Mouse (Mus musculus): ENCODE results near the gene Olfr450. TPM values are rescaled to one million over a fixed set of nuclear protein-coding genes. Genes with fewer than 3 reads are reported as not detected.
A peak's percentile ranks its signal among the peaks of the same experiment; 100 is the strongest.

Olfr450 gene
- polyA plus RNA-seq (2015; fragmentation: Nextera tagmentation; extraction: Ambion mirVana): not detected in 2 replicates

DNA sequence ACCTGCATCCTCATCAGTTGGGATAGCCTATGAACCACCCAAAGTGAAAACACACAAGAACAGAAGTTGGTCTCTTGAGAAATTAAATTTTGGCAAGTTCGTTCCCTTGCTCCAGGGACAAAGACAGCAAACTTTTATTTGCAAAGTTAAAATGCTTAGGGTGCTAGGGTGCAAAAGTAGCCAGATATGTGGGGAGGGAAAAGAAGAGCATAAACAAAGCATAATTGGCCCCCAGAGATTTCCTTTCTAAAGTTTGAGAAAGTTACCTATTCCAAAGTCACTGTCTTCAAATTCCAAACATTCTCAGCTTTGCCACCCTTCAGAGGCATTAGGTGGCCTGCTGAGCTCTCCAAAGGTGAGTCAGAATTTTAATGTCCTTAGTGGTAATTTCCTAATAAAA is at the start of gene Olfr450:
Olfr450 (plus strand) TSS at position 301 of the 400 bp plus-strand sequence.
- Histone ChIP-seq H3K27me3 (no peaks in the 10 kb centered on the region), H3K27ac (replicated peaks) (no peak within 1 kb of the TSS), H3K4me3 (no peak within 1 kb of the TSS), H3K36me3 (no peaks in the 10 kb centered on the region), H3K9ac (no peak within 1 kb of the TSS), H3K4me1 (replicated peaks) (no peaks in the 10 kb centered on the region), H3K4me2 (no peak within 1 kb of the TSS), H3K9me3 (no peaks in the 10 kb centered on the region)
- no peak for ATAC-seq (ENCODE audit: low FRiP score, low read depth)
- WGBS: 92% methylated on average over 1 of the region's 1 CpGs

DNA sequence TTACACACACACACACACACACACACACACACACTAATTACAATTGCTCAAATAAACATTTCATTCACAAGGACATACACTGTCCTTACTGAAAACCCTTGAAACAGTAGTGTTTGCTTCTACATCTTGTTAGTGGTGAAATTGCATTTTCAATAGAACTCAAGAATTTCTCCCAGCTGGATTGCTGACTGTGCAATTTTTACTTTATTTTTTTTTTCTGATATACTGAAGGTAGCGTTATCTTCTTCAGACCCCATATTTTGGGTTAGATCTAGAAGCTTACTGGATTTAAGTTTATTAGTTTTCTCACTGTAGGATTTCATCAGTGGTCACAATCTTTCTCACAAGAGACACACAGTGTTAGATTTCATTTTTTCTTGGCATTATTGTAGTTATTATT is 34.7 kb upstream of the Olfr450 start:
- Histone ChIP-seq H3K4me2 (no peak overlapping the region), H3K9ac (no peak overlapping the region), H3K4me1 (replicated peaks) (no peaks in the 10 kb centered on the region), H3K36me3 (no peaks in the 10 kb centered on the region), H3K27ac (replicated peaks) (no peak overlapping the region), H3K27me3 (no peaks in the 10 kb centered on the region), H3K9me3 (no peaks in the 10 kb centered on the region), H3K4me3 (no peak overlapping the region)
- 90% methylated on average over 1 of the region's 1 CpGs for WGBS
- no peak for ATAC-seq (ENCODE audit: low FRiP score, low read depth)

DNA sequence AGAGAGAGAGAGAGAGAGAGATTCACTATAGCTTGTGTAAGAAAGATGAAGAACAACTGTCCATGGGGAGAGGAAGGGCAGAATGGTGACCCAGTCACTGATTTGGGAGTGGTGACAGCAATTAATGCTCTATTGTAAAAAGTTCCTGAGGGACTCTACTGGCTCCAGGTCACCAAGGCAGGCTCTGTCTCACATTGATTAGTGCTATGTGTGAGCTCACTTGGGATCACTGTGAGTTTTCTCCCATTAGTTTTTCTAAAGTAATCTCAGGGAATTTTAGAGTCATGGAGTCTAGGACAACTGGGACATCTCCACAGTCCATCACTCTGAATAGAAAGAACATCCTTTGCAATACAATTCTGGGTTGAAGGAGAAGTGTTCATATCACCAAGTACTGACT is 26.9 kb upstream of the Olfr450 start, which contains the start of gene Olfr452:
Olfr452 (plus strand) TSS at position 301 of the 400 bp plus-strand sequence.
- H3K27ac ChIP-seq (replicated peaks): no peak within 1 kb of the TSS
- H3K4me1 ChIP-seq (replicated peaks): no peaks in the 10 kb centered on the region
- no peaks in the 10 kb centered on the region for H3K9me3 ChIP-seq
- H3K27me3 ChIP-seq: no peaks in the 10 kb centered on the region
- H3K4me3 ChIP-seq: no peak within 1 kb of the TSS
- H3K36me3 ChIP-seq: no peaks in the 10 kb centered on the region
- no peak within 1 kb of the TSS for H3K4me2 ChIP-seq
- H3K9ac ChIP-seq: no peak within 1 kb of the TSS
- ATAC-seq (ENCODE audit: low FRiP score, low read depth): no peak

DNA sequence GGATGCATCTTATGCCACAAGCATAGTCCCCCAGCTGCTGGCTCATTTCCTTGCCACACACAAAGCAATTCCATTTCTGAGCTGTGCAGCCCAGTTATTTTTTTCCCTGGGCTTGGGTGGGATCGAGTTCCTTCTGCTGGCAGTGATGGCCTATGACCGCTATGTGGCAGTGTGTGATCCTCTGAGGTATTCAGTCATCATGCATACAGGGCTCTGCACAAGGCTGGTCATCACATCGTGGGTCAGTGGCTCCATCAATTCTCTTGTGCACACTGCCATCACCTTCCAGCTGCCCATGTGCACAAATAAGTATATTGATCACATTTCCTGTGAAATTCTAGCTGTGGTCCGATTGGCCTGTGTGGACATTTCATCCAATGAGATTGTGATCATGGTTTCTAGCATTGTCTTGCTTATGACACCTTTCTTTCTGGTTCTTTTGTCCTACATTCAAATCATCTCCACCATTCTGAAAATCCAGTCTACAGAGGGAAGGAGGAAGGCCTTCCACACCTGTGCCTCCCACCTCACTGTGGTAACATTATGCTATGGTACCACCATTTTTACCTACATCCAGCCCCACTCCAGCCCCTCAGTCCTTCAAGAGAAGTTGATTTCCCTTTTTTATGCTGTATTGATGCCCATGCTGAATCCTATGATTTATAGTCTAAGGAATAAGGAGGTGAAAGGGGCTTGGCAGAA is 21.3 kb upstream of the Olfr450 start:
- no peak overlapping the region for H3K9ac ChIP-seq
- H3K27ac ChIP-seq (replicated peaks): no peak overlapping the region
- ATAC-seq (ENCODE audit: low FRiP score, low read depth): peak; percentile 66
- H3K4me2 ChIP-seq: no peak overlapping the region
- no peaks in the 10 kb centered on the region for H3K27me3 ChIP-seq
- H3K4me1 ChIP-seq (replicated peaks): no peaks in the 10 kb centered on the region
- H3K4me3 ChIP-seq: no peak overlapping the region
- WGBS: 50% methylated on average over 4 of the region's 4 CpGs
- no peaks in the 10 kb centered on the region for H3K36me3 ChIP-seq
- no peaks in the 10 kb centered on the region for H3K9me3 ChIP-seq

DNA sequence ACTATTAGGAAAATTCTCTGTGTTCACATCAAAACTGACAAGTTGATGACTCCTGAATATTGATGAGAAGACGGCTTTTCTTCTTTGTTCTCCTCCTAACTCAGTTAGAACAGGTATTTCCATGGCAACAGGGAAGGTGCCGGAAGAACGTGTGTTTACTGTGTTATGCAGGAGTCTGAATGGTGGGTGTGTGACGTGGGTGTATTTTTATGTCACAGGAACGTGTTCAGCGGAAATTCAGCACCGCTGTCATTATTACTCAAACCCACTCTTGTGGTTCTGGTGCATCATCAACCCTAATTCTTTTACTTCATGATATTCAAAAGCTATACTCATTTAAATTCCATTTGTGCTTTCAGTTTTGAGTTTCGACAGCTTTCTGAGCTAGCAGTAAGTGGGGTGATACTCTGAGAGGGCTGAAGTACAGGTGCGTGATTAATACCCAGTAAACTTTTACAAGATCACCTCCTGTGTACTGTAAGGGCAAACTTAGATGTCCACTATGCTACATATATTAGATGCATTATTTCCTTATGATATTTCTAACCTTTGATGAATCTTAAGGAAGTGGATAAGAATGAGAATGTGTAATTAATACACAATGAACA is 20.7 kb upstream of the Olfr450 start:
- Histone ChIP-seq H3K27ac (replicated peaks) (no peak overlapping the region), H3K4me1 (replicated peaks) (no peaks in the 10 kb centered on the region), H3K36me3 (no peaks in the 10 kb centered on the region), H3K4me2 (no peak overlapping the region), H3K9ac (no peak overlapping the region), H3K9me3 (no peaks in the 10 kb centered on the region), H3K4me3 (no peak overlapping the region), H3K27me3 (no peaks in the 10 kb centered on the region)
- WGBS: 61% methylated on average over 9 of the region's 9 CpGs
- peak; percentile 75; the same call in 1 of the 2 replicates for ATAC-seq (ENCODE audit: low FRiP score, low read depth)

DNA sequence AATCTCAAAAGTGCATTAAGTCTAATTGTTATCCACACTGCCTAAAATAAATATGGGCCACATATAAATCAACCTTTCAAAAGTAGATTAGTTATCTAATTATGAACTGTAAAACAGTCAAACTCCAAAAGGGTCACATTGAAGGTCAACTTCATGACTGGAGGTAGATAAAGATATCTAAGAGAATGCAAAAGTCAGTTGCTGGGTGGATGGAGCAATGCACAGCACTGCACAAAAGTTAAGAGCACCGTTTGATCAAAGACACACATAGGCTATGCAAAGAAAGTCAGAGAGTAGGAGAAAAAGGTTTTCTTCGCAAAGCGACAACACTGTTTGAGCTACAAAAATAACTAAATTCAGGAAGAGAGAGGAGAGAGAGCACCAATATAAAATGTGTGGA is 16.8 kb upstream of the Olfr450 start:
- H3K9ac ChIP-seq: no peak overlapping the region
- no peak overlapping the region for H3K4me3 ChIP-seq
- WGBS: 89% methylated on average over 3 of the region's 3 CpGs
- no peak overlapping the region for H3K27ac ChIP-seq (replicated peaks)
- no peaks in the 10 kb centered on the region for H3K4me1 ChIP-seq (replicated peaks)
- ATAC-seq (ENCODE audit: low FRiP score, low read depth): no peak
- no peaks in the 10 kb centered on the region for H3K27me3 ChIP-seq
- H3K36me3 ChIP-seq: no peaks in the 10 kb centered on the region
- no peak overlapping the region for H3K4me2 ChIP-seq
- H3K9me3 ChIP-seq: no peaks in the 10 kb centered on the region

DNA sequence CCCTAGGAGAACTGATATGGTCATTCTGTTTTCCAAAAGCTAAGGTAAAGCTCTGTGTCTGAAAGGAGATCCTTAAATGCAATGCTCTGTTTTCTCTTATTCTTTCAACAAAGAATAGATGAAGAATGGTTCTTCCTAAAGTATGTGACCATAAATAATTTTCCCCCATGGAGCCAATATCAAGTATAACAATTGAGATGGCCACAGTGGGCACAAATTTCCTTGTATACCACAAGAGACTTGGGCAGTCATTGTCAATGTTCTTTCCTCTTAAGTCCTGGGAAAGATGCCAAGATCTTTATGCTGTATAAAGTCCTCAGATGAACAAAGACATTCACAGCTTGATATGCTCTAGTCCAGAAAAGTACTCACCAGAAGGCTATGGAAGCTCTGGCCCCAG is 22.3 kb downstream of the Olfr450 start, which contains the start of gene Olfr449:
Olfr449 (plus strand) TSS at position 301 of the 400 bp plus-strand sequence.
- no peak within 1 kb of the TSS for H3K27ac ChIP-seq (replicated peaks)
- H3K9ac ChIP-seq: no peak within 1 kb of the TSS
- H3K27me3 ChIP-seq: no peaks in the 10 kb centered on the region
- no peaks in the 10 kb centered on the region for H3K4me1 ChIP-seq (replicated peaks)
- H3K4me2 ChIP-seq: no peak within 1 kb of the TSS
- H3K36me3 ChIP-seq: no peaks in the 10 kb centered on the region
- H3K9me3 ChIP-seq: no peaks in the 10 kb centered on the region
- H3K4me3 ChIP-seq: no peak within 1 kb of the TSS
- no peak for ATAC-seq (ENCODE audit: low FRiP score, low read depth)

DNA sequence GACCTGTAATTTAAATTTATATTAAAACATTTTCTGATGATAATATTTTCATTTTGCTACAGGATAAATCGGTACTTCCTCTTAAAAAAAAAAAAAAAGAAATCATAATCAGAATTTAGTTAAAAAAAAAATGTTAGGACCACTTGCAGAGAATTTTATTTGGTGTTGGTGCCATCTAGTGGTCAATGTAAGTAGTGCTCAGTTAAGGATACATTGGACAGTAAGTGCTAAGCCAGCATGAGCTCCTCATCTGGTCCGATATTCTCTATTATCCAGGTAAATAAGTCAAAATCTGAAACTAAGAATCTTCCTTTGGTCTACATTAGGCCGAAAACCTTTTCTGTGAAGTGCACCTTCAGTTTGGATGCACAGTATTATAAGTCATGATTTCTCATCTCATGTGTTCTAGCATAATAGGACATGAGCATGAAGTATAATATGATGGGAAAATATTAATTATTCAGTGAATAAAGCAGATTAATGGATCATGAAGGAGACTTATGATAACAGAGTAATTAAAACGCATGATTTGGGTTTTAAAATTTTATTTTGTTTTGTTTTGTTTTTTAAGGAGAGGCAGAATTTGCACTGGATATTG is 48.6 kb downstream of the Olfr450 start:
- no peaks in the 10 kb centered on the region for H3K4me1 ChIP-seq (replicated peaks)
- no peaks in the 10 kb centered on the region for H3K36me3 ChIP-seq
- no peak overlapping the region for H3K4me3 ChIP-seq
- H3K9ac ChIP-seq: no peak overlapping the region
- peak; percentile 66; the same call in 1 of the 2 replicates for ATAC-seq (ENCODE audit: low FRiP score, low read depth)
- 9% methylated on average over 4 of the region's 4 CpGs for WGBS
- H3K9me3 ChIP-seq: no peaks in the 10 kb centered on the region
- no peaks in the 10 kb centered on the region for H3K27me3 ChIP-seq
- no peak overlapping the region for H3K4me2 ChIP-seq
- H3K27ac ChIP-seq (replicated peaks): no peak overlapping the region

Other genes starting within 250 kb of the Olfr450 start
- not detected in 2 replicates for gene Tcaf3, start 214.2 kb upstream of the Olfr450 start, polyA plus RNA-seq (2015; fragmentation: Nextera tagmentation; extraction: Ambion mirVana)
- 2.4 and 3.1 TPM in 2 replicates for gene Tcaf2, start 166.7 kb upstream of the Olfr450 start, polyA plus RNA-seq (2015; fragmentation: Nextera tagmentation; extraction: Ambion mirVana)
- gene Tcaf1, start 101.9 kb upstream of the Olfr450 start, polyA plus RNA-seq (2015; fragmentation: Nextera tagmentation; extraction: Ambion mirVana): 202 and 215 TPM in 2 replicates
- not detected in 2 replicates for gene Olfr453, start 72.6 kb upstream of the Olfr450 start, polyA plus RNA-seq (2015; fragmentation: Nextera tagmentation; extraction: Ambion mirVana)
- gene Olfr38, start 55.5 kb upstream of the Olfr450 start, polyA plus RNA-seq (2015; fragmentation: Nextera tagmentation; extraction: Ambion mirVana): not detected in 2 replicates
- gene Olfr452, start 26.8 kb upstream of the Olfr450 start, polyA plus RNA-seq (2015; fragmentation: Nextera tagmentation; extraction: Ambion mirVana): not detected in 2 replicates
- not detected in 2 replicates for gene Olfr449, start 22.4 kb downstream of the Olfr450 start, polyA plus RNA-seq (2015; fragmentation: Nextera tagmentation; extraction: Ambion mirVana)
- gene Olfr448, start 78.5 kb downstream of the Olfr450 start, polyA plus RNA-seq (2015; fragmentation: Nextera tagmentation; extraction: Ambion mirVana): not detected in 2 replicates
- gene Olfr447, start 96.9 kb downstream of the Olfr450 start, polyA plus RNA-seq (2015; fragmentation: Nextera tagmentation; extraction: Ambion mirVana): not detected in 2 replicates
- not detected in 2 replicates for gene Olfr446, start 109.4 kb downstream of the Olfr450 start, polyA plus RNA-seq (2015; fragmentation: Nextera tagmentation; extraction: Ambion mirVana)
- not detected in 2 replicates for gene Olfr444, start 137.1 kb downstream of the Olfr450 start, polyA plus RNA-seq (2015; fragmentation: Nextera tagmentation; extraction: Ambion mirVana)

Data from hindbrain, embryonic 15.5 days (tissue).